Mouse (Mus musculus) megakaryocyte, embryonic 14.5 days (primary cell): Measurements from ENCODE around the gene Smarca4.

Experiments used
- FLI1 ChIP-seq: IDR thresholded peaks from 2 replicates; pipeline ENCODE4 v1.6.1; 2012; ENCODE audit warnings: low read length, inconsistent platforms, mixed read lengths
- GATA1 ChIP-seq: IDR thresholded peaks from 3 replicates; pipeline ENCODE4 v1.6.1; 2012; ENCODE audit warnings: mixed read lengths, low read length, inconsistent platforms, borderline replicate concordance

GRCm38 (mm10) chr9:21594838-21595237, 21.1 kb upstream of the Smarca4 start:
- TF ChIP-seq FLI1 (no peak), GATA1 (no peak)
